ENCODE assay signal across 25 mouse cellular contexts in genomic region chr11:77414141-77414839, GRCm38 (mm10). TPM values are rescaled to one million over a fixed set of nuclear protein-coding genes. Genes with fewer than 3 reads are reported as not detected.
DNase-seq lines count a peak whose midpoint lies in the region; ATAC-seq and TF ChIP-seq lines count a peak whose summit lies in the region.
"Had no signal": no experiment of that assay in that cellular context is flagged by ENCODE, and none has a peak within 500 bp of the region (broad histone marks: within the 10 kb centered on the region; RNA-seq: fewer than 3 reads in every experiment).

No protein-coding gene starts in this region.

- H3K27ac ChIP-seq in intestine, embryonic 16.5 days (ENCODE audit: low read length) = no peak overlapping the region; the same call in 1 of the 2 replicates
- H3K27ac ChIP-seq in intestine, postnatal 0 days (ENCODE audit: low read depth, low read length) = no peak overlapping the region
- H3K27ac ChIP-seq in MEL (ENCODE audit: control insufficient read depth, low read depth, low read length) = no peak overlapping the region
- H3K27ac ChIP-seq: embryonic facial prominence, embryonic 13.5 days; forebrain, embryonic 13.5 days; hindbrain, embryonic 12.5 days had no signal

- no peak overlapping the region for H3K9ac ChIP-seq in intestine, embryonic 16.5 days (ENCODE audit: low read depth, low read length)
- H3K9ac ChIP-seq in intestine, postnatal 0 days (ENCODE audit: low read depth, low read length) = no peak overlapping the region
- H3K9ac ChIP-seq in MEL (ENCODE audit: control insufficient read depth, low read depth, low read length, poor library complexity, severe bottlenecking) = no peak overlapping the region
- H3K9ac ChIP-seq: embryonic facial prominence, embryonic 13.5 days; forebrain, embryonic 13.5 days; forebrain, postnatal 0 days; heart, embryonic 12.5 days; hindbrain, embryonic 12.5 days had no signal

- H3K4me1 ChIP-seq in intestine, embryonic 16.5 days (ENCODE audit: control insufficient read depth, insufficient read depth, low read length) = peaks cover 3% of the 10 kb centered on the region; the same call in 1 of the 2 replicates
- no peaks in the 10 kb centered on the region for H3K4me1 ChIP-seq in intestine, postnatal 0 days (replicated peaks; ENCODE audit: control insufficient read depth, insufficient read depth, low read length)
- H3K4me1 ChIP-seq in MEL (ENCODE audit: control insufficient read depth in 1 of 2, insufficient read depth in 2 of 2, low read length in 2 of 2) = peaks cover 11 to 24% of the 10 kb centered on the region in 2 experiments
- H3K4me1 ChIP-seq: forebrain, embryonic 13.5 days; hindbrain, embryonic 12.5 days had no signal

- WGBS in intestine, embryonic 16.5 days = 90% methylated on average over 2 of the region's 2 CpGs
- 75% methylated on average over 2 of the region's 2 CpGs for WGBS in intestine, postnatal 0 days

- peak; percentile 57 for DNase-seq in heart, adult 11 months
- no peak for DNase-seq in heart, postnatal 25 days (ENCODE audit: low spot score)
- DNase-seq in MEL (ENCODE audit: low read depth, low spot score) = no peak
- no peak for DNase-seq in adrenal gland, postnatal 25 days
- DNase-seq in cerebellum, adult 9-10 months = no peak
- DNase-seq: adrenal gland, adult 2 months; adrenal gland, postnatal 36 days; cerebellum, adult 11-12 months; cerebellum, adult 9-11 months; cerebellum, postnatal 36 days; forebrain, postnatal 0 days; gastrocnemius, postnatal 25 days; heart, postnatal 10 days; kidney, adult 18-20 months had no signal

- no peaks in the 10 kb centered on the region for H3K9me3 ChIP-seq in intestine, embryonic 16.5 days (ENCODE audit: control insufficient read depth, low read length)
- H3K9me3 ChIP-seq in intestine, postnatal 0 days (ENCODE audit: control insufficient read depth) = no peaks in the 10 kb centered on the region
- H3K9me3 ChIP-seq in MEL (replicated peaks; ENCODE audit: insufficient read depth, low read length) = no peaks in the 10 kb centered on the region
- H3K9me3 ChIP-seq: embryonic facial prominence, embryonic 13.5 days; forebrain, embryonic 13.5 days; heart, embryonic 12.5 days; hindbrain, embryonic 12.5 days had no signal

- TF ChIP-seq POLR2A in MEL (IDR thresholded peaks at IDR 0.05; ENCODE audit: control insufficient read depth in 1 of 2, insufficient read depth in 1 of 2, low read depth in 1 of 2, low read length in 2 of 2, poor library complexity in 1 of 2) = no peak

- TF ChIP-seq RAD21 in MEL (IDR thresholded peaks at IDR 0.05; ENCODE audit: low read depth, low read length) = no peak

- intact Hi-C loops in heart, postnatal 25 days (cut with DNase I) = no loop called here

- no peak overlapping the region for H3K4me3 ChIP-seq in intestine, embryonic 16.5 days (ENCODE audit: low read length)
- no peak overlapping the region for H3K4me3 ChIP-seq in intestine, postnatal 0 days (ENCODE audit: low read depth, low read length)
- no peak overlapping the region for H3K4me3 ChIP-seq in MEL (ENCODE audit: control insufficient read depth in 1 of 2, insufficient read depth in 1 of 2, low read depth in 2 of 2, low read length in 2 of 2)
- H3K4me3 ChIP-seq: embryonic facial prominence, embryonic 13.5 days; forebrain, embryonic 13.5 days; heart, embryonic 12.5 days; hindbrain, embryonic 12.5 days had no signal

- H3K4me2 ChIP-seq in intestine, embryonic 16.5 days (ENCODE audit: low read depth, low read length) = no peak overlapping the region
- no peak overlapping the region for H3K4me2 ChIP-seq in intestine, postnatal 0 days (replicated peaks; ENCODE audit: low read depth)
- H3K4me2 ChIP-seq: embryonic facial prominence, embryonic 13.5 days; forebrain, embryonic 13.5 days; heart, embryonic 12.5 days; hindbrain, embryonic 12.5 days had no signal

- no peak for TF ChIP-seq EP300 in MEL (IDR thresholded peaks at IDR 0.05; ENCODE audit: low read depth in 1 of 2, low read length in 2 of 2)

- no peaks in the 10 kb centered on the region for H3K27me3 ChIP-seq in intestine, embryonic 16.5 days (replicated peaks; ENCODE audit: control insufficient read depth, insufficient read depth, low read length)
- H3K27me3 ChIP-seq in intestine, postnatal 0 days (replicated peaks; ENCODE audit: control insufficient read depth, insufficient read depth, low read length) = no peaks in the 10 kb centered on the region
- H3K27me3 ChIP-seq in MEL (ENCODE audit: control insufficient read depth in 1 of 2, insufficient read depth in 2 of 2, low read length in 2 of 2) = no peaks in the 10 kb centered on the region
- H3K27me3 ChIP-seq: embryonic facial prominence, embryonic 13.5 days; forebrain, embryonic 13.5 days; heart, embryonic 12.5 days; hindbrain, embryonic 12.5 days; Patski had no signal

- H3K79me2 ChIP-seq in MEL (ENCODE audit: control insufficient read depth, insufficient read depth, low read length, poor library complexity) = no peaks in the 10 kb centered on the region

- TF ChIP-seq CTCF in intestine, postnatal 0 days (IDR thresholded peaks at IDR 0.05; ENCODE audit: low read depth) = no peak
- no peak for TF ChIP-seq CTCF in MEL (IDR thresholded peaks at IDR 0.05 in 2 of 3, conservative IDR thresholded peaks at IDR 0.05 in 1 of 3; ENCODE audit: control insufficient read depth in 1 of 3, insufficient read depth in 1 of 3, low read depth in 2 of 3, low read length in 3 of 3, poor library complexity in 1 of 3, severe bottlenecking in 1 of 3)

- 0 out of 2 replicates have a peak, but pooled peaks have one; percentile 62 for ATAC-seq in intestine, embryonic 16.5 days
- ATAC-seq in intestine, postnatal 0 days = no peak
- peak; percentile 69; the same call in 1 of the 2 replicates for ATAC-seq in erythroblast, adult 5-6 weeks (replicated peaks; ENCODE audit: low FRiP score, poor library complexity, severe bottlenecking)
- ATAC-seq: activated CD4-positive, CD25-positive, alpha-beta regulatory T cell, adult 4 months; forebrain, embryonic 13.5 days; forebrain, postnatal 0 days; hindbrain, embryonic 16.5 days; inflammation-experienced regulatory T-cells, adult 6 months; Patski had no signal

- no peaks in the 10 kb centered on the region for H3K36me3 ChIP-seq in intestine, embryonic 16.5 days (ENCODE audit: control insufficient read depth, insufficient read depth, low read length)
- H3K36me3 ChIP-seq in intestine, postnatal 0 days (ENCODE audit: control insufficient read depth, insufficient read depth) = no peaks in the 10 kb centered on the region
- H3K36me3 ChIP-seq in MEL (ENCODE audit: control insufficient read depth in 1 of 2, insufficient read depth in 2 of 2, low read length in 2 of 2) = peaks cover 0 to 22% of the 10 kb centered on the region in 2 experiments; a peak in 3 of 4 replicates
- H3K36me3 ChIP-seq: embryonic facial prominence, embryonic 13.5 days; hindbrain, embryonic 12.5 days had no signal

TF ChIP-seq in MEL, 35 proteins besides CTCF, POLR2A, EP300 and RAD21:
- TF ChIP-seq ETS1 (IDR thresholded peaks at IDR 0.05; ENCODE audit: low read depth, low read length) (no peak), TAL1 (IDR thresholded peaks at IDR 0.05; ENCODE audit: low read length) (peak; percentile 9; the same call in 1 of the 2 replicates)

RNA-seq across cellular contexts. Expression of gene Coro6, which starts 47.9 kb away (rescaled TPM):
- total RNA-seq in heart, postnatal 25 days (2021) = 100 to 1,000 TPM; 203 to 217 TPM
- polyA plus RNA-seq in intestine, embryonic 16.5 days (2015; fragmentation: Nextera tagmentation; extraction: Ambion mirVana) = not detected in 2 replicates
- polyA plus RNA-seq in intestine, postnatal 0 days (2015; fragmentation: Nextera tagmentation; extraction: Ambion mirVana) = 0.18 TPM in 2 replicates
- 0.04 TPM in 1 of 2 replicates, not detected in the other for total RNA-seq in MEL (2012; rRNA removed)
- polyA plus RNA-seq in MEL (2012; ENCODE audit: insufficient read depth in 1 of 2, insufficient read length in 2 of 2, low read depth in 1 of 2, low replicate concordance in 2 of 2, missing spikeins in 1 of 2) = under 1 TPM in 1 of 2 experiments, not detected in 1; 0.18 TPM
- not detected in 2 replicates for total RNA-seq in erythroblast, adult 5-6 weeks (2015; ENCODE audit: low replicate concordance)
- total RNA-seq in erythroblast, adult 5-6 weeks (2017; ENCODE audit: low replicate concordance) = not detected in 2 replicates
- total RNA-seq in adrenal gland, postnatal 25 days (2021) = 1.3 and 2.2 TPM in 2 replicates
- polyA plus RNA-seq: activated CD4-positive, CD25-positive, alpha-beta regulatory T cell, adult 4 months; inflammation-experienced regulatory T-cells, adult 6 months had no signal

Comparison
In these comparisons a context has a peak if more than half of its experiments do, and no peak if none do; other contexts are left out.
1. RNA of gene Coro6, which starts 47.9 kb away (total RNA-seq): 203 to 217 TPM in heart, postnatal 25 days; 1.3 to 2.2 TPM in adrenal gland, postnatal 25 days, 0.04 TPM in MEL and not detected in erythroblast, adult 5-6 weeks; every median in the first group is over 10 times any median in the second.